Mouse (Mus musculus) heart, embryonic 15.5 days (tissue): Measurements from ENCODE around the gene Gtpbp8. TPM values are rescaled to one million over a fixed set of nuclear protein-coding genes. Genes with fewer than 3 reads are reported as not detected.

ENCODE experiments used
- ATAC-seq: fragments of 200-750 bp; cut with Nextera tagmentation; replicated peaks from 2 replicates; pipeline ENCODE4 v1.8.0; 2017; ENCODE audit warnings: low read depth, moderate TSS enrichment; ENCODE audit not compliant: insufficient number of reproducible peaks, insufficient read depth, low FRiP score
- H3K27ac ChIP-seq: fragments of 300-500 bp; sonication (generic); 2 replicates; pipeline ENCODE4 v1.5.1; 2015; ENCODE audit warnings: mild to moderate bottlenecking, inconsistent platforms
- H3K27me3 ChIP-seq: fragments of 300-500 bp; sonication (generic); 2 replicates; pipeline ENCODE4 v1.6.1; 2015; ENCODE audit warnings: inconsistent platforms
- H3K36me3 ChIP-seq: fragments of 300-500 bp; sonication (generic); 2 replicates; pipeline ENCODE4 v1.6.1; 2015; ENCODE audit warnings: mild to moderate bottlenecking, inconsistent platforms
- H3K4me1 ChIP-seq: fragments of 300-500 bp; sonication (generic); replicated peaks from 2 replicates; pipeline ENCODE4 v1.6.1; 2015; ENCODE audit warnings: inconsistent platforms
- H3K4me2 ChIP-seq: fragments of 300-500 bp; sonication (generic); 2 replicates; pipeline ENCODE4 v1.6.1; 2015; ENCODE audit warnings: inconsistent platforms, mild to moderate bottlenecking, moderate library complexity
- H3K4me3 ChIP-seq: fragments of 300-500 bp; sonication (generic); 2 replicates; pipeline ENCODE4 v1.5.1; 2015; ENCODE audit warnings: mild to moderate bottlenecking, inconsistent platforms
- H3K9ac ChIP-seq: fragments of 300-500 bp; sonication (generic); 2 replicates; pipeline ENCODE4 v1.6.1; 2015; ENCODE audit warnings: mild to moderate bottlenecking, inconsistent platforms
- H3K9me3 ChIP-seq: fragments of 300-500 bp; sonication (generic); replicated peaks from 2 replicates; pipeline ENCODE4 v1.6.1; 2016; ENCODE audit warnings: inconsistent platforms
- WGBS: fragments of 180-500 bp; shearing (Covaris S2); methylation state at CpG from one replicate; pipeline ENCODE4 v1.1.7; 2015; ENCODE audit warnings: mixed read lengths; 5-methylcytosine and 5-hydroxymethylcytosine counted together
- polyA plus RNA-seq: library from polyadenylated mRNA; unstranded; fragments of >200 nt; fragmentation: Nextera tagmentation; extraction: Ambion mirVana; gene quantifications from 2 replicates; pipeline ENCODE4 v1.2.1, GENCODE M21; 2015

The Gtpbp8 gene
- polyA plus RNA-seq, 1 experiment from 2014 or later, result 21.3 TPM

DNA sequence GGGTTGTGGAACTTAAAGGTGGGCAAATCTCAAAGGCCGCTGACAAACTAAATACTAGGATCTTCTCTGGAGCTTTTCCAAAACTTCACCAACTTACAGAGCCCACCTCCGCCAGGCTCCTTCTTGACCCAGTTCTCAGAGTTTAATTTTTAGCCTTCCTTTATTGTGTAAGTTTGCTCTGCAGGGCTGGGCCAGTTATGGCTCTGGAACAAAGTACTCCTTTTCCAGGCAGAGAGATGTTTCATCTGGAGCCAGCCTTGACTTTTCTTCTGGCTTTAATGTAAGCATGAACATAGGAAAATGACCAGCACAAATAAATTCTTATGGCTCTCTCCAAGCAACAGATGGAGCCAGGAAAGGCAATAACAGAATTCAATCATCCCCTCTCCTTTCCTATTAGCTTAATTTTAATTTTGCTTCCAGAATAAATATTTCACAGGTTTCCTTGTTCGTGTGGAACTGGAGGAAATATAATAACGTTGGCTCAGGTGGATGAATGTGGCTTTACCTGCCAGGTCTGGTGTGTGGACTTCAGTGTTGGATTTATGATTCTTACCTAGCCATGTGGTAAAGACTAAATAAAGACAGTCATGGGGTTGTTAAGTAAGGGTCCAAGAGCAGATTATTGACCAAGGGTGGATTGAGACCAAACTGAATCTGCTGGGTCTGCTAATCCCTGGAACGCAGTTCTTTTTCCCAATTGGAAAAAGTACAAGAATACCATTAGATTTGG, 48.5 kb downstream of the Gtpbp8 start:
- no peak for ATAC-seq
- Histone ChIP-seq H3K36me3 (no peaks in the 10 kb centered on the region), H3K27me3 (no peaks in the 10 kb centered on the region), H3K4me1 (peaks cover 15% of the 10 kb centered on the region), H3K27ac (no peak overlapping the region), H3K9ac (no peak overlapping the region), H3K9me3 (no peaks in the 10 kb centered on the region), H3K4me2 (no peak overlapping the region), H3K4me3 (no peak overlapping the region)
- 79% methylated on average over 5 of the region's 5 CpGs for WGBS

GRCm38 (mm10) chr16:44695859-44696620, 50.1 kb downstream of the Gtpbp8 start:
- peaks cover 23% of the 10 kb centered on the region for H3K4me1 ChIP-seq
- no peaks in the 10 kb centered on the region for H3K36me3 ChIP-seq
- no peaks in the 10 kb centered on the region for H3K27me3 ChIP-seq
- H3K9me3 ChIP-seq, result no peaks in the 10 kb centered on the region
- peak overlapping the region; percentile 68 for H3K27ac ChIP-seq
- H3K9ac ChIP-seq, result no peak overlapping the region
- WGBS, result 22% methylated on average over 12 of the region's 12 CpGs
- no peak overlapping the region; the same call in 1 of the 2 replicates for H3K4me2 ChIP-seq
- no peak overlapping the region for H3K4me3 ChIP-seq
- peak; percentile 86 for ATAC-seq

DNA sequence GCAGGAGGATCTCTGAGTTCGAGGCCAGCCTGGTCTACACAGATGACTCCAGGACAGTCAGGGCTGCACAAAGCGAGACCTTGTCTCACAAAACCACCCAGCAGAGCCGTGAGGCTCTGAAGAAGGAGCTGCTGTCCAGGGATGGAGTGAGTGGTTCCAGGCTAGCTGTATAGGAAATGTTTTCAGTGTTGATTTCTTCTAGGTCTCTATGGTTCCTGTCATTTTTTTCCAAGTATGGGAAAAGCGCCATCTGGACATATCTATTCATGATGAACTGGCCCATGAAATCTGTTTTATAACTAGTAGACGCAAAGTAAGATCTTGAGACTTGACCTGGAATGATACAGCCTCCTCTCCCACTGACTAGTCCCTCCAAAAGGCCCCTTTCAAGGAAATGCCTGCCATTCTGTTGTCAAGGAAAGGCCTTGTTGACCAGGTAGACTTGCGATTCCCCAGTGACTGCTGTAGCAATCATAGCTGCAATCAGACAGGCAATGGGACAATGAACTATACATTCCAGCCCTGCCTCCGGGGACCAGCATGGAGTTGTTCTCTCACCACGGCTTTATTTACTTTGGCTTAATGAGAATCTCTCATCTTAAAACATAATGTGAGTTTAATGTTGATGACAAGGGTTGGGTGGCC, 50.8 kb downstream of the Gtpbp8 start:
- 59% methylated on average over 8 of the region's 8 CpGs for WGBS
- Histone ChIP-seq H3K4me1 (peaks cover 24% of the 10 kb centered on the region), H3K9me3 (no peaks in the 10 kb centered on the region), H3K9ac (no peak overlapping the region), H3K27me3 (no peaks in the 10 kb centered on the region), H3K36me3 (no peaks in the 10 kb centered on the region), H3K27ac (peak overlapping the region; percentile 68), H3K4me3 (no peak overlapping the region), H3K4me2 (no peak overlapping the region)
- 0 out of 2 replicates have a peak, but pooled peaks have one; percentile 12 for ATAC-seq

DNA sequence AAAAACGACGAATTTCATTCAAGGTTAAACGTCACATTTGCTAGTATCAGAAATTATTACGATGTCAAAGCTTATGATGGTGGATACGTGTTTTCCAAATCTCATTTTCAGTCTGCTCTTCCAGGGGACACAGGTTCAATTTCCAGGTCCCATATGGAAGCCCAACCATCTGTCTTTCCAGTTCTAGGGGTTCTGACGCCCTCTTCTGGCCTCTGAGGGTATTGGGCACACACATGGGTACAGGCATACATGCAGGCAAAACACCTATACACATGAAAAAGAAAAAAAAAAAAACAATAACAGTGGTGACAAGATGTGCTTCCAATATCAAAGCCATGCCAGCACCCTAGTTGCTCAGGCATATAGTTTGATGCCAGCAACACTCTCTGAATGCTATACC, 52.5 kb downstream of the Gtpbp8 start:
- Histone ChIP-seq H3K4me2 (no peak overlapping the region), H3K36me3 (no peaks in the 10 kb centered on the region), H3K27me3 (no peaks in the 10 kb centered on the region), H3K9ac (no peak overlapping the region), H3K27ac (no peak overlapping the region), H3K4me3 (no peak overlapping the region), H3K9me3 (no peaks in the 10 kb centered on the region), H3K4me1 (peaks cover 25% of the 10 kb centered on the region)
- ATAC-seq, result no peak
- WGBS, result 66% methylated on average over 6 of the region's 6 CpGs

DNA sequence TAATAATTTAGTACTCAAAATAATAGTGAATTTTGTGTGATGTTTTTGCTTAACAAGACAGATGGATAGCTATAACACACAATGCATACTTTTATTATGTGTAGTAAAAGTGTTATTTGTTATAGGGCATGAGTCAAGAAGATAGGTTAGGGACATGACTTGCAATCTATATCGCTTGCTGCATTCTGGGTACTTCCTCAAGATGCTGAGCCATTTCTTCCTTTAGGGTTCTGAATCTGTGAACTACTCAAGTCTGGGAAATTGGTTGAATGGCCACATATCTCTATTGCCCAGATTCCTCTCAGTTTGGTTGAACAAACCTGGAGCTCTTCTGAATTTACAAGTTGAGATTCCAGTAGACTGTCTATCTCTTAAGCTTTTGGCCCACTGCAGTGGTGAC, 53.6 kb downstream of the Gtpbp8 start:
- H3K9ac ChIP-seq, result no peak overlapping the region
- no peak overlapping the region for H3K4me2 ChIP-seq
- peaks cover 35% of the 10 kb centered on the region for H3K4me1 ChIP-seq
- ATAC-seq, result no peak
- no peak overlapping the region for H3K4me3 ChIP-seq
- no peak overlapping the region for H3K27ac ChIP-seq
- WGBS, result 88% methylated on average over 1 of the region's 1 CpGs
- H3K27me3 ChIP-seq, result no peaks in the 10 kb centered on the region
- no peaks in the 10 kb centered on the region for H3K36me3 ChIP-seq
- no peaks in the 10 kb centered on the region for H3K9me3 ChIP-seq

GRCm38 (mm10) chr16:44691561-44692141, 54.5 kb downstream of the Gtpbp8 start:
- Histone ChIP-seq H3K36me3 (no peaks in the 10 kb centered on the region), H3K9ac (no peak overlapping the region), H3K27me3 (no peaks in the 10 kb centered on the region), H3K4me3 (peak overlapping the region; percentile 6; the same call in 1 of the 2 replicates), H3K9me3 (no peaks in the 10 kb centered on the region), H3K4me2 (peak overlapping the region; percentile 39), H3K4me1 (peaks cover 42% of the 10 kb centered on the region), H3K27ac (peak overlapping the region; percentile 37; the same call in 1 of the 2 replicates)
- 40% methylated on average over 17 of the region's 17 CpGs for whole genome bisulfite sequencing
- no peak for ATAC-seq

GRCm38 (mm10) chr16:44691066-44691465, 55.1 kb downstream of the Gtpbp8 start:
- Histone ChIP-seq H3K9me3 (no peaks in the 10 kb centered on the region), H3K27me3 (no peaks in the 10 kb centered on the region), H3K27ac (no peak overlapping the region), H3K4me2 (no peak overlapping the region), H3K9ac (no peak overlapping the region), H3K4me1 (peaks cover 38% of the 10 kb centered on the region), H3K36me3 (no peaks in the 10 kb centered on the region), H3K4me3 (no peak overlapping the region)
- ATAC-seq, result no peak
- WGBS, result 62% methylated on average over 2 of the region's 2 CpGs

DNA sequence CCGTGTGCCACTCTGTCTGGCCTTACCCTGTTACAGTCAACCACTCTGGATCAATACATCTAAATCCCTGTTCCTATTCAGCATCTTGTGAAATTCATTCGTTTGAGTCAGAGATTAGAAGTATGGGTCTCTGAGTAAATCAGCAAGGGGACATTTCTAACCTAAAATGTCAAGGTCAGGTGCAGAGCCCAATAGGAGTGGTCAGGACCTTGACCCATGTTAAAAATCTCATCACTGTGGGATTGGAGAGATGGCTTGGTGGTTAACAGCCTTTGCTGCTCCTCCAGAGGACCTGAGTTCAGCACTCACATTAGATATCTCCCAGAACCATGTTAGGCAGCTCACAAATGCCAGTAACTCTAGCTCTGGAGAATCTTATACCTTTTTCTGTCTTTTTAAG, 55.7 kb downstream of the Gtpbp8 start:
- H3K4me3 ChIP-seq, result no peak overlapping the region
- H3K36me3 ChIP-seq, result no peaks in the 10 kb centered on the region
- no peaks in the 10 kb centered on the region for H3K9me3 ChIP-seq
- no peak overlapping the region for H3K4me2 ChIP-seq
- peaks cover 32% of the 10 kb centered on the region for H3K4me1 ChIP-seq
- 66% methylated on average over 2 of the region's 2 CpGs for WGBS
- H3K9ac ChIP-seq, result no peak overlapping the region
- H3K27me3 ChIP-seq, result no peaks in the 10 kb centered on the region
- H3K27ac ChIP-seq, result no peak overlapping the region
- ATAC-seq, result no peak

GRCm38 (mm10) chr16:44688507-44688906, 57.7 kb downstream of the Gtpbp8 start:
- H3K4me2 ChIP-seq, result peak overlapping the region; percentile 47; the same call in 1 of the 2 replicates
- H3K9ac ChIP-seq, result no peak overlapping the region
- 26% methylated on average over 4 of the region's 4 CpGs for WGBS
- no peaks in the 10 kb centered on the region for H3K27me3 ChIP-seq
- ATAC-seq, result no peak
- H3K9me3 ChIP-seq, result no peaks in the 10 kb centered on the region
- no peak overlapping the region for H3K4me3 ChIP-seq
- H3K4me1 ChIP-seq, result peaks cover 27% of the 10 kb centered on the region
- H3K27ac ChIP-seq, result no peak overlapping the region
- no peaks in the 10 kb centered on the region for H3K36me3 ChIP-seq

- no peaks in the 10 kb centered on the region for H3K27me3 ChIP-seq
- H3K36me3 ChIP-seq, result no peaks in the 10 kb centered on the region
- H3K4me3 ChIP-seq, result peak overlapping the region; percentile 8; the same call in 1 of the 2 replicates
- no peak overlapping the region for H3K9ac ChIP-seq
- H3K4me2 ChIP-seq, result peak overlapping the region; percentile 47
- no peak for ATAC-seq
- H3K9me3 ChIP-seq, result no peaks in the 10 kb centered on the region
- WGBS, result 8% methylated on average over 18 of the region's 18 CpGs
- H3K27ac ChIP-seq, result no peak overlapping the region
- peaks cover 27% of the 10 kb centered on the region for H3K4me1 ChIP-seq
Measured at GRCm38 (mm10) chr16:44687719-44688420, 58.3 kb downstream of the Gtpbp8 start.
